Mouse (Mus musculus) stomach, embryonic 14.5 days (tissue): ENCODE measurements around the gene Gm38431. TPM values are rescaled to one million over a fixed set of nuclear protein-coding genes. Genes with fewer than 3 reads are reported as not detected.

Experiments used
- ATAC-seq: fragments of 200-750 bp; cut with Nextera tagmentation; 2 replicates; pipeline ENCODE4 v1.8.0; 2017; ENCODE audit warnings: low read depth, moderate TSS enrichment; ENCODE audit not compliant: insufficient number of reproducible peaks, insufficient read depth, low FRiP score
- H3K27ac ChIP-seq: fragments of 300-500 bp; sonication (generic); 2 replicates; pipeline ENCODE4 v1.5.1; 2014; ENCODE audit warnings: mild to moderate bottlenecking, low read length, moderate library complexity, mixed read lengths
- H3K27me3 ChIP-seq: fragments of 300-500 bp; sonication (generic); 2 replicates; pipeline ENCODE4 v1.6.1; 2014; ENCODE audit warnings: low read length, control low read depth, mixed read lengths; ENCODE audit not compliant: control insufficient read depth, insufficient read depth
- H3K36me3 ChIP-seq: fragments of 300-500 bp; sonication (generic); 2 replicates; pipeline ENCODE4 v1.6.1; 2014; ENCODE audit warnings: mild to moderate bottlenecking, control low read depth, low read length, moderate library complexity, mixed read lengths; ENCODE audit not compliant: control insufficient read depth, insufficient read depth
- H3K4me1 ChIP-seq: fragments of 300-500 bp; sonication (generic); 2 replicates; pipeline ENCODE4 v1.6.1; 2014; ENCODE audit warnings: low read length, control low read depth, mixed read lengths; ENCODE audit not compliant: control insufficient read depth, insufficient read depth
- H3K4me2 ChIP-seq: fragments of 300-500 bp; sonication (generic); replicated peaks from 2 replicates; pipeline ENCODE4 v1.6.1; 2014; ENCODE audit warnings: low read depth, low read length, control low read depth
- H3K4me3 ChIP-seq: fragments of 300-500 bp; sonication (generic); 2 replicates; pipeline ENCODE4 v1.5.1; 2014; ENCODE audit warnings: low read depth, low read length, control low read depth
- H3K9ac ChIP-seq: fragments of 300-500 bp; sonication (generic); replicated peaks from 2 replicates; pipeline ENCODE4 v1.6.1; 2014; ENCODE audit warnings: low read depth, mild to moderate bottlenecking, control low read depth, low read length, moderate library complexity, mixed read lengths
- H3K9me3 ChIP-seq: fragments of 300-500 bp; sonication (generic); 2 replicates; pipeline ENCODE4 v1.6.1; 2016; ENCODE audit warnings: low read depth, low read length, control low read depth; ENCODE audit not compliant: control insufficient read depth
- WGBS: fragments of 180-500 bp; shearing (Covaris S2); extraction: QIAGEN DNeasy Blood & Tissue Kit; methylation state at CpG from one replicate; pipeline ENCODE4 v1.1.7; 2014; 5-methylcytosine and 5-hydroxymethylcytosine counted together
- polyA plus RNA-seq: library from polyadenylated mRNA; unstranded; fragments of >200 nt; fragmentation: Nextera tagmentation; extraction: Ambion mirVana; gene quantifications from 2 replicates; pipeline ENCODE4 v1.2.1, GENCODE M21; 2014

Gene Gm38431
- polyA plus RNA-seq, 1 experiment from 2014 or later = 2.3 TPM

GRCm38 (mm10) chr9:21041308-21041707 lies 50.5 kb downstream of the Gm38431 start:
- H3K27me3 ChIP-seq = peaks cover 24% of the 10 kb centered on the region
- H3K9me3 ChIP-seq = no peaks in the 10 kb centered on the region
- no peak overlapping the region for H3K4me2 ChIP-seq
- no peak overlapping the region for H3K9ac ChIP-seq
- no peaks in the 10 kb centered on the region for H3K36me3 ChIP-seq
- no peak for ATAC-seq
- H3K27ac ChIP-seq = no peak overlapping the region
- no peak overlapping the region for H3K4me3 ChIP-seq
- 35% methylated on average over 4 of the region's 4 CpGs for WGBS
- H3K4me1 ChIP-seq = peaks cover 11% of the 10 kb centered on the region

- Histone ChIP-seq H3K9ac (no peak overlapping the region), H3K4me2 (no peak overlapping the region), H3K9me3 (no peaks in the 10 kb centered on the region), H3K27ac (no peak overlapping the region), H3K4me3 (no peak overlapping the region), H3K4me1 (peaks cover 13% of the 10 kb centered on the region), H3K27me3 (peaks cover 39% of the 10 kb centered on the region), H3K36me3 (no peaks in the 10 kb centered on the region)
- 81% methylated on average over 3 of the region's 3 CpGs for WGBS
- no peak for ATAC-seq
Observed at GRCm38 (mm10) chr9:21039779-21040178, 52.0 kb downstream of the Gm38431 start.

GRCm38 (mm10) chr9:21037481-21037891 lies 54.3 kb downstream of the Gm38431 start:
- peaks cover 22% of the 10 kb centered on the region for H3K4me1 ChIP-seq
- WGBS = 2% methylated on average over 31 of the region's 31 CpGs
- peak overlapping the region; percentile 52 for H3K4me2 ChIP-seq
- no peak overlapping the region for H3K27ac ChIP-seq
- no peak for ATAC-seq
- no peaks in the 10 kb centered on the region for H3K36me3 ChIP-seq
- H3K9me3 ChIP-seq = no peaks in the 10 kb centered on the region
- no peak overlapping the region for H3K9ac ChIP-seq
- peak overlapping the region; percentile 30 for H3K4me3 ChIP-seq
- H3K27me3 ChIP-seq = peaks cover 55% of the 10 kb centered on the region

GRCm38 (mm10) chr9:21036666-21037065 lies 55.1 kb downstream of the Gm38431 start:
- no peak overlapping the region for H3K4me2 ChIP-seq
- H3K9me3 ChIP-seq = no peaks in the 10 kb centered on the region
- peaks cover 29% of the 10 kb centered on the region for H3K4me1 ChIP-seq
- no peak overlapping the region for H3K27ac ChIP-seq
- no peak overlapping the region for H3K9ac ChIP-seq
- no peaks in the 10 kb centered on the region for H3K36me3 ChIP-seq
- 4% methylated on average over 22 of the region's 22 CpGs for WGBS
- H3K4me3 ChIP-seq = no peak overlapping the region
- no peak for ATAC-seq
- H3K27me3 ChIP-seq = peaks cover 62% of the 10 kb centered on the region

- Histone ChIP-seq H3K27ac (no peak overlapping the region), H3K4me1 (peaks cover 26% of the 10 kb centered on the region), H3K9me3 (no peaks in the 10 kb centered on the region), H3K27me3 (peaks cover 62% of the 10 kb centered on the region), H3K9ac (no peak overlapping the region), H3K36me3 (no peaks in the 10 kb centered on the region), H3K4me3 (no peak overlapping the region), H3K4me2 (no peak overlapping the region)
- 10% methylated on average over 20 of the region's 20 CpGs for WGBS
- no peak for ATAC-seq
Observed at GRCm38 (mm10) chr9:21036161-21036560, 55.6 kb downstream of the Gm38431 start.

GRCm38 (mm10) chr9:21035586-21035985 lies 56.2 kb downstream of the Gm38431 start:
- WGBS = 21% methylated on average over 9 of the region's 9 CpGs
- ATAC-seq = no peak
- Histone ChIP-seq H3K9ac (no peak overlapping the region), H3K4me2 (no peak overlapping the region), H3K4me3 (0 out of 2 replicates have a peak overlapping the region, but pooled peaks have one; percentile 1), H3K36me3 (no peaks in the 10 kb centered on the region), H3K4me1 (peaks cover 26% of the 10 kb centered on the region), H3K27me3 (peaks cover 62% of the 10 kb centered on the region), H3K27ac (no peak overlapping the region), H3K9me3 (no peaks in the 10 kb centered on the region)

GRCm38 (mm10) chr9:21034481-21035085 lies 57.2 kb downstream of the Gm38431 start:
- H3K9me3 ChIP-seq = no peaks in the 10 kb centered on the region
- no peak for ATAC-seq
- H3K36me3 ChIP-seq = no peaks in the 10 kb centered on the region
- peaks cover 32% of the 10 kb centered on the region for H3K4me1 ChIP-seq
- H3K4me2 ChIP-seq = no peak overlapping the region
- H3K4me3 ChIP-seq = no peak overlapping the region
- peaks cover 65% of the 10 kb centered on the region for H3K27me3 ChIP-seq
- 5% methylated on average over 17 of the region's 17 CpGs for WGBS
- no peak overlapping the region for H3K9ac ChIP-seq
- no peak overlapping the region for H3K27ac ChIP-seq

GRCm38 (mm10) chr9:21033136-21033535 lies 58.7 kb downstream of the Gm38431 start:
- ATAC-seq = peak; percentile 81
- peaks cover 38% of the 10 kb centered on the region for H3K4me1 ChIP-seq
- H3K4me3 ChIP-seq = peak overlapping the region; percentile 42
- H3K27ac ChIP-seq = no peak overlapping the region
- 0 out of 2 replicates have a peak overlapping the region, but pooled peaks have one; percentile 10 for H3K9ac ChIP-seq
- no peaks in the 10 kb centered on the region for H3K9me3 ChIP-seq
- H3K4me2 ChIP-seq = peak overlapping the region; percentile 95
- under 1% methylated on average over 34 of the region's 34 CpGs for WGBS
- H3K27me3 ChIP-seq = peaks cover 63% of the 10 kb centered on the region
- H3K36me3 ChIP-seq = no peaks in the 10 kb centered on the region

GRCm38 (mm10) chr9:21032491-21032890 lies 59.3 kb downstream of the Gm38431 start:
- WGBS = 2% methylated on average over 7 of the region's 7 CpGs
- H3K27me3 ChIP-seq = peaks cover 56% of the 10 kb centered on the region

More at GRCm38 (mm10) chr9:21032491-21032890, 59.3 kb downstream of the Gm38431 start:
- Histone ChIP-seq H3K4me3 (peak overlapping the region; percentile 42), H3K36me3 (no peaks in the 10 kb centered on the region), H3K4me1 (peaks cover 33% of the 10 kb centered on the region), H3K27ac (no peak overlapping the region), H3K9ac (no peak overlapping the region), H3K9me3 (no peaks in the 10 kb centered on the region), H3K4me2 (peak overlapping the region; percentile 95)
- no peak for ATAC-seq
